Mouse (Mus musculus) C2C12 (cell line): ENCODE data around the gene Spock2. TPM values are rescaled to one million over a fixed set of nuclear protein-coding genes. Genes with fewer than 3 reads are reported as not detected.

Experiments
- H3K27me3 ChIP-seq: one replicate; pipeline ENCODE4 v1.6.1; 2011; ENCODE audit not compliant: control insufficient read depth, insufficient read depth, insufficient read length
- H3K36me3 ChIP-seq: one replicate; pipeline ENCODE4 v1.6.1; 2011; ENCODE audit not compliant: control insufficient read depth, insufficient read depth
- H3K4me3 ChIP-seq: one replicate; pipeline ENCODE4 v1.5.1; 2011; ENCODE audit warnings: mild to moderate bottlenecking, control low read depth; ENCODE audit not compliant: poor library complexity, insufficient read depth, severe bottlenecking
- H3K79me2 ChIP-seq: one replicate; pipeline ENCODE4 v1.6.1; 2011; ENCODE audit not compliant: control insufficient read depth, insufficient read depth
- H3K79me3 ChIP-seq: one replicate; pipeline ENCODE4 v1.6.1; 2011; ENCODE audit warnings: low read depth, control low read depth
- H3ac ChIP-seq: one replicate; pipeline ENCODE3; 2011; ENCODE audit warnings: low read depth; ENCODE audit not compliant: control insufficient read depth, insufficient read length
- CEBPB ChIP-seq: IDR thresholded peaks from one replicate; pipeline ENCODE4 v1.6.1; 2011; ENCODE audit warnings: low read depth, mild to moderate bottlenecking, control low read depth, moderate library complexity
- CTCF ChIP-seq: IDR thresholded peaks from one replicate; pipeline ENCODE4 v1.5.1; 2011; ENCODE audit not compliant: control insufficient read depth, insufficient read depth, insufficient read length
- FOSL1 ChIP-seq: IDR thresholded peaks from one replicate; pipeline ENCODE4 v1.8.0; 2011; ENCODE audit warnings: mild to moderate bottlenecking, low read length; ENCODE audit not compliant: poor library complexity, insufficient read depth, severe bottlenecking
- MAX ChIP-seq: IDR thresholded peaks from one replicate; pipeline ENCODE4 v1.6.1; 2011; ENCODE audit warnings: mild to moderate bottlenecking, control low read depth
- MYOD1 ChIP-seq: IDR thresholded peaks from one replicate; pipeline ENCODE4 v1.6.1; 2011; ENCODE audit warnings: low read depth; ENCODE audit not compliant: control insufficient read depth, insufficient read length
- MYOG ChIP-seq: IDR thresholded peaks from one replicate; pipeline ENCODE4 v1.6.1; 2011; ENCODE audit not compliant: control insufficient read depth, insufficient read length; ENCODE audit errors: extremely low read depth
- USF1 ChIP-seq: IDR thresholded peaks from one replicate; pipeline ENCODE4 v1.6.1; 2011; ENCODE audit warnings: low read depth, mild to moderate bottlenecking, control low read depth, moderate library complexity
- polyA plus RNA-seq: library from polyadenylated mRNA; unstranded; fragments of >200 nt; fragmentation: generic; extraction: Trizol; gene quantifications from one replicate; pipeline ENCODE4 v1.2.1, GENCODE M21; 2012; ENCODE audit warnings: missing spikeins

Gene Spock2
- polyA plus RNA-seq, 1 experiment = 12.1 TPM

DNA sequence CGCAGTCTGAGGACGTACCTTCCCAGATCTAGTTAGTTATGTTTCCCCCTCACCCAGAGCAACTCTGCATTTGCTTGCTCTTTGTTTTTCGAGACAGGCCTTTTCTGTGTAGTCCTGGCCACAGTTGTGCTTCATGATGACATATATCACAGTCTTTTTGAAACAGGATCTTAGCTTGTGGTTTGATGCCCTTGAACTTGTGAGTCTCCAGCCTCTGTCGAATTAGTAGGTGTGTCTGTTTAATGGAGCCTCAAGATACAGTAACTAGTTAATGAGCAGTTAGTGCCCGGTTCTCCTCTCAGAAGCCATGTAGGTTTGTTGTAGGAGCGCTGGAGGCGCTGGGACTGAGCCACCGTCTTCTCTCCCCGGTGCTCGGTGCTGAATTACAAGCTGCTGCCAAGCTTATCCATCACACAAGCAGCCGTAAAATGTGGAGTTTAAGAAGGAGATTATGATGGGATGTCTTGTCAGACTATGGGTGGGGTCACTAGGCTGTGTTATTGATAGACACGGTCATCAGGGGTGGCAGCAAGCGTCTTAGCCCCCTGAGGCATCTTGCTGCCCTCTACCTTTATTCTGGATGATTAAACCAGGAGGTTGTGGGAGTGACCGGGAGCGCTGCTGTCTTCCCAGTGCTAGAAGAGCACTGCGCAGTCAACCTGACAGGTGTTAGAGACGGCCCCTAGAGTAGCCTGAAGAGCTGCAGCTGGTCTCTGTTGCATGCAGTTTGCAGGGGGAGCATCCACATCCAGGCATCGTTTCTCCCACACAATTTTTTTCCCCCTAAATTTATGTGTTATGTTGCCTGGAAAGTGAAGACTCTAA, 28.1 kb upstream of the Spock2 start:
- TF ChIP-seq MAX (no peak), MYOD1 (no peak), MYOG (no peak), CTCF (no peak), USF1 (no peak), FOSL1 (no peak), CEBPB (no peak)
- no peaks in the 10 kb centered on the region for H3K27me3 ChIP-seq
- H3K4me3 ChIP-seq = no peak overlapping the region
- H3K79me2 ChIP-seq = no peaks in the 10 kb centered on the region
- H3ac ChIP-seq = no peak overlapping the region
- no peaks in the 10 kb centered on the region for H3K36me3 ChIP-seq
- no peaks in the 10 kb centered on the region for H3K79me3 ChIP-seq

DNA sequence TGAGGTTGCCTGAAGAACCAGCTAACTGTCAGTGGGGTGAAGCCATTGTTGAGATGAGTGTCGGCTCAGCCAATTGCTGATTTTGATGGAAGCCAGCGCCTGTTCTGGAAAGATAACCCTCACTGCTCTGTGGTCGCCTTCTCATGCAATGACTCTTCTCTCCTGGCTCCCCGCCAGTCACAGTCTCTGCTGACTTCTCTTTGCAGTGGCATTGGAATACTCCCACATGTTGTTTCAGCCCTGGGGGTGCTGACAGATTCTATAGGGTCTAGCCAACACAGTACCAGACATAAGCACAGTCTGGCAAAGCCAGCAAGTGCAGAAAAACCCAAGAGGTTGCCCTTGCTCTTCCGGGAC, 27.5 kb upstream of the Spock2 start:
- no peaks in the 10 kb centered on the region for H3K79me3 ChIP-seq
- H3K4me3 ChIP-seq = no peak overlapping the region
- H3K27me3 ChIP-seq = no peaks in the 10 kb centered on the region
- no peak overlapping the region for H3ac ChIP-seq
- no peaks in the 10 kb centered on the region for H3K79me2 ChIP-seq
- no peaks in the 10 kb centered on the region for H3K36me3 ChIP-seq
- no peak for TF ChIP-seq CEBPB
- TF ChIP-seq MAX = no peak
- TF ChIP-seq MYOD1 = peak; percentile 90
- TF ChIP-seq MYOG = no peak
- no peak for TF ChIP-seq USF1
- peak; percentile 46 for TF ChIP-seq FOSL1

DNA sequence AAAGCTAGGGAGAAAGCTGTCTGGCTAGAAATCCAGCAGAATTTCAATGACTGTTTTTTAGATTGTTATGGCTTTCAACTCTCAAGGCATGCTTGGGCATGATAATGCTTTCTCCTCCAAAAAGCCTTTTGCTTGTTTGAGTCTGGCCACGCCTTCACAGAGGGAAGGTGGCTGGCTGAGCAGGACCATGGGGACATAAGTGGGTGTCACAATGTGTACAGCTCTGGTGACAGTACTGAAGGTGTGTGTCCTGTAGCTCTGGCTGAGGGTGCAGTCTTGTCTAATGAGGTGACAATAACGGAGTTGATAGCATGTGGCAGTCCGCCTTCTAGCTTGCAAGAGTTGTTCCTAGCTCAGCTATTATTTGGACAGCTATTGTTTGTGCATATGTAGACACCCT, 25.8 kb upstream of the Spock2 start:
- TF ChIP-seq USF1 = no peak

DNA sequence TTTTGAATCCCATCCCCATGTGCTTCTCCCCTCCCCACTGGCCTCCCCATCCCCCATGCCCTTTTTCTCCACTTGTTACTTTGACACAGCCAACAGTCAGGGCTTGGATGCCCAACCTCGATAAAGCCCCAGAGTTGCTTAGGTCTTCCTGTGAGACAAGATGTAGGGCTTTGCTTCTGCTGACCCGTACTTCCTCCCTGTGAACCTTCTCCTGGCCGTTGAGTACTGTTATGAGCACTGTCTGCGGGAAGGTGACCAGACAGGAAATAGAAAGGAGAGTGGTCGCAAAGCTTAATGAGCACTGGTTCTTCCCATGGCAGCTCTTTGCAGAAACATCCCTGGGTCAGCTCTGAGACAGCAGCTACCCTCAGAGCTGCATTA, 25.4 kb upstream of the Spock2 start:
- H3ac ChIP-seq = no peak overlapping the region
- H3K4me3 ChIP-seq = no peak overlapping the region
- TF ChIP-seq FOSL1 (no peak), MAX (no peak), MYOG (no peak), MYOD1 (no peak), USF1 (no peak), CTCF (no peak), CEBPB (no peak)
- H3K79me2 ChIP-seq = no peaks in the 10 kb centered on the region
- H3K27me3 ChIP-seq = no peaks in the 10 kb centered on the region
- H3K36me3 ChIP-seq = no peaks in the 10 kb centered on the region
- no peaks in the 10 kb centered on the region for H3K79me3 ChIP-seq

More for the DNA sequence above, 25.8 kb upstream of the Spock2 start:
- H3K36me3 ChIP-seq = no peaks in the 10 kb centered on the region
- H3K79me2 ChIP-seq = no peaks in the 10 kb centered on the region
- H3K79me3 ChIP-seq = no peaks in the 10 kb centered on the region
- no peak overlapping the region for H3K4me3 ChIP-seq
- no peak overlapping the region for H3ac ChIP-seq
- H3K27me3 ChIP-seq = no peaks in the 10 kb centered on the region

DNA sequence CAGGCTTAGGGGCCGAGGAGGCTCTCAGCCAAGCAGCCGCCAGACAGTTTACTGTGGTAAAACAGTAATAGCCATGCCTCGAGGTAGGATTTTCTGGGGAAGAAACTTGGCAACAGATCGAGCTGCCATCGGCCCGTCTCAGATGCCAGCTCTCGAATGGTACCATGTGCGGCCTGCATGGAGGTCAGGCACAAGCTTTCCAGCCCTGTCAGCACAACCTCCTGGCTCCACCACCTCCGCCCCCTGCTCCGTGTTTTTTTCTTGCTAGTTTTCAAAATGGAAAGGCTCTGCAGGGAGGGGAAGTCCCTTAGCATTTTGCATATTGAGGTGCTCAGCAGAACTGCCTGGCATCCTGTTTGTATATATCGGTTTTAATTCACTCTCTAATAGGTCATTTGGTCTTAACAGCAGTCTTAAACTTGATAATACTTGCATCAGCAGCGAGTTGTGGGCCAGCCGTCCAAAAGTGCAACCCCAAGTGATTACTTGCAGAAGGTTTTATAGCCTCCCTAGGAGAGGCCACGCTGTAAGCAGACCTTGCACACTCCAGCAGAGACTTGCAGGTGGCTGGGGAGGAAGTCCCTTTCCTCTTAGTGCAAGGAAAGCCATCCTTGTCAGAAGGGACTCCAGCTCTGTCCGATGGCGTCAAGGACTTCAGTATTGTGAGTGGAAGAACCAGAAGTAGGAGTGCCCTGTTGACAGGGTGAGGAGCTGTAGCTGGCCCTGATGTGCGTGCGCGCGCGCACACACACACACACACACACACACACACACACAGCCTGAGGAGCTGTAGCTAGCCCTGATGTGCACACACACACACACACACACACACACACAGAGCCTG, 24.8 kb upstream of the Spock2 start:
- Histone ChIP-seq H3K27me3 (no peaks in the 10 kb centered on the region), H3ac (no peak overlapping the region), H3K79me3 (no peaks in the 10 kb centered on the region), H3K79me2 (no peaks in the 10 kb centered on the region), H3K4me3 (no peak overlapping the region), H3K36me3 (no peaks in the 10 kb centered on the region)
- TF ChIP-seq FOSL1 (no peak), CTCF (no peak), CEBPB (no peak), USF1 (no peak), MYOG (no peak), MYOD1 (no peak), MAX (no peak)

DNA sequence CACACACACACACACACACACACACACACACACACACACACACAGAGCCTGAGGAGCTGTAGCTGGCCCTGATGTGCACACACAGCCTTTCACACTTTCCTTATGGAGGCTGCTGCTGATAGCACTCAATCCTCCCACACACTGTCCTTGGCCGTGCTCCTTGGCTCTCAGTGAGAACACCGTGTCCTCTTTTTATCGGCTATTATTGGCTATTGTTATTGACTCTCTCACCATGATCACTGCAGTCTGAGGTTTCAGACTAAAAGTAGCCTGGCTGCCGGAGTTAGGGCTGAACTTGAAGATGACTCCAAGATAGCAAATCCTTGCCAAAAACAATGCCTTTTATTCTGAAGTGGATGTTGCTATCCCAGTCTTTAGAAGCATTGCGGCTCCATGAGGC, 24.1 kb upstream of the Spock2 start:
- Histone ChIP-seq H3ac (no peak overlapping the region), H3K4me3 (no peak overlapping the region), H3K36me3 (no peaks in the 10 kb centered on the region), H3K79me3 (no peaks in the 10 kb centered on the region), H3K27me3 (no peaks in the 10 kb centered on the region), H3K79me2 (no peaks in the 10 kb centered on the region)
- TF ChIP-seq USF1 = no peak
- no peak for TF ChIP-seq CTCF
- TF ChIP-seq CEBPB = no peak
- TF ChIP-seq MYOG = no peak
- TF ChIP-seq MAX = no peak
- no peak for TF ChIP-seq FOSL1
- no peak for TF ChIP-seq MYOD1
